Mouse (Mus musculus) cerebellum, adult (tissue): Measurements from ENCODE around the gene Myo1e.
"Not testable (repeated sequence)": the region's sequence is repeated elsewhere in the genome, so short reads cannot be mapped to it uniquely, and the experiment has no call there.

Experiments used
- ATAC-seq: cut with Nextera tagmentation; 2 replicates; pipeline ENCODE4 v1.9.2; 2017; ENCODE audit warnings: mild to moderate bottlenecking, moderate library complexity, mixed read lengths; ENCODE audit not compliant: insufficient number of reproducible peaks, low FRiP score, low TSS enrichment

Gene Myo1e

DNA sequence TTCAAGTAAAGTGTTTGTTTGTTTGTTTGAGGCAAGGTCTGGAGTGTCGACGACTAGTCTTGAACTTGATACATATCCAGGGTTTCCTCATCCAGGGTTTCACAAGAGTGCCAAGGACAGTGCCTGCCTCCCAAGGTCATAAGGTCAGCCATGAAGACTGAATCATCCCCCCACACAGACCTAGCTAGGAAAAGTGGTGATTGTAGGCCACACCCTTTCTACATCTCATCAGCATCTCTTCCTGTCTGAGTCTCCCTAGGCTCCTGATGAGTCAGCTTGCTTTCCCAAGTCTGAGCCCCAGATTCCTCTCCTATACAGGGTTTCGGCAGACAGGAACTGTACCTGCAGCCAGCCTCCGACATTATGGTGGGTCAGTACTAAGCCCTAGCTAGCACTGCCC is 41.7 kb downstream of the Myo1e start:
- ATAC-seq = no peak

DNA sequence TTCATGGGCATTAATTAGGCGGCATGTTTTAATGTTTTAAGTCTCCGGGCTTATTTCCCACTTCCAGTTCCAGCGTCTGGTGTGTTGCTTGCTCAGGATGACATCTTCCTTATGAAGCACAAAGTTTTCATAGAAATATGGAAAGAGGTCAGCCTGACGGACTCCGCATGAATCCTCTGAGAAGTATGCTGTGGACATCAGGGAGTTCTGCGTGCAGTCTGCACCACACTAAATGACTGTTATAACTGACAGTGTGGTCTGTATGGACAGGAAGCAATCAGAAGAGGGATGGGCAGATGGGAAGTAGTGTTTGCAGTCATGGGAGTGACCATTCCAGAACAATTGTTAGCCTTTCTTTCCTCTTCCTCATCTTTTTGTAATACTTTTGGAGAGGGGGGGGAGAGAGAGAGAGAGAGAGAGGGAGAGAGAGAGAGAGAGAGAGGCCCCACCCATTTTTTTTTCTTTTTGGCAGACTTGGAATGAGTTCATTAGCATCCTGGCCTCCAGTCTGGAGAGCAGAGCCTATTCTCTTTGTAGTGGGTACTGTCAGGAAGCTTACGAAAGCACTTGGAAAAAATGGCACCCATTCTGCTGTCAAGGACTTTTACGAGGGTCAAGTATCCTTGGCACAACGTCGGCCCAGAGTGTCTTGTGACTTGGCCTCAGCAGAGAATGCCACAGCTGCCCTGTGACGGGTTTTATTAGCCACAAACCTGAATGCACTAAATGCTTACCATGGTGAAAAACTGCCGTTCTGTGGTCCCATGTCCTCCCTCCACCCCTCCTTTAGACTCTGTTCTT is 42.9 kb downstream of the Myo1e start:
- ATAC-seq = no peak

DNA sequence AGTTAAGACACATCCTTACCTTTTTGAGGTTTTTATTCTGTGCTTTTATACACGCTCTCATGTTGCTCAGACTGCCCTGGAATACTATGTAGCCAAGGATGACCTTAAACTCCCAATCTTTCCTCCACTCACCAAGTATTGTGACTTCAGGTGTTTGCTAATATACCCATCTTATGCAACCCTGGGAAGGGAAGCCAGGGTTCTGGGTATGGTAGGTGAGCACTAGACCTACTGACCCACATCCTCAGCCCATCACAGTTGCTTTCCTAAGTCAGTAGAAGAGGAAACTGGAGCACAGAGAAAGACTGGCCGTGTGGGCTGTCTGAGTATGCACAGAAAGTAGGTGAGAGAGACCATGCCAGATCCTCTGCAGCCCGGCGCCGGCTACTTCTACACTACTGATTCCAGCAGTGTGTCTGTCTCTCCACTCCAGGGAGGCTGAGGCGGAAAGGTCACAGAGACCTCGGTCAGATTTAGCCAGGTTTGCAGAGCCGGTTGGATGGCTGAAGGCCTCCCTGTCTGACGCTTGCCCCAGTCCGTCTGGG is 44.4 kb downstream of the Myo1e start:
- ATAC-seq = no peak

DNA sequence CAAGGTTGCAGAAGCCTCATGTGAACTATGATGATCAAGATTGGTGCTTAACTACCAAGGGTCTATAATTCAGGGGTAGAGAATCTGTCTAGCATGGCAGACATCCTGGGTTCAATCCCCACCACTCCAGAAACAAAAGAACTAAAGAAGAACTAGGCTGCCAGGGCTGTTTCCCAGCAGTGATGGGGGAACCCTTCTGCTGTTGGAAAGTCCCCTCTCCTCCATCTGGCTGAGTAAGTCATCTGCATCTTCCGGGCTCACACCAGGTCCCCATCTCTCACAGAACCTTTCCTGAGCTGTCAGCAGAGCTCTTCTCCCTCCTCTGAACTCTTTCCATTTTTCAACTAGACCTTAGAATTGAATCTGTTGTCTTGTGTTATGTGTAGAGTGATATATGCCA is 45.9 kb downstream of the Myo1e start:
- no peak for ATAC-seq

DNA sequence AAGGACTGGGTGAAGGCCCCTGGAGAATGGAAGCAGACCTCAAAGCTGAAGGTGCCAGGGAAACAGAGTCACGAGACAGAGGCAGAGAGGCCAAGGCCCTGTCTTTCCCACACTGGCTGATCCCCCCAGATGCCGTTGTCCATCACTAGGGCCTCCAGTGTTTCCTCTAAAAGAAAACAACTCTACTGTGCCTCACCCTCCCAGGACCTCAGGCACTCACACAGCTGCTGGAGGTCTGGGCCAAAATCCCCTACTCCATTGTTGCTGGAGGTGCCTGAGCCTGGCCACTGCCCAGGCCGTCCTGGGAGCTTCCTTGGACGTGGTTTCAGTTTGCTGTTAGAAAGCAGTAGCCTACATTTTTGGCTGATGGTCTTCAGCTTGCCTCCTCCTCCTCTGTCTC is 47.9 kb downstream of the Myo1e start:
- ATAC-seq = no peak

DNA sequence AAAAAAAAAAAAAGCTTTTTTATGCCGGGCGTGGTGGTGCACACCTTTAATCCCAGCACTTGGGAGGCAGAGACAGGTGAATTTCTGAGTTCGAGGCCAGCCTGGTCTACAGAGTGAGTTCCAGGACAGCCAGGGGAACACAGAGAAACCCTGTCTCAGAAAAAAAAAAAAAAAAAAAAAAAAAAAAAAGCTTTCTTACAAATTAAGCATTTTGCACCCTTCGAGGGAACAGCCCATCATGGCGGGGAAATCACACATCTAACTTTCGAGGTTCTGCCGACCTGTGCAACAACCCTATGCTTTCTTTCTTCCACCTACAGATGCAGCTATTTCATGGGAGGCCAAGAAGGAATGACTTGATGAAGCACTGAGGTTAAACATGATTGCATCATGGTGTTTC is 48.9 kb downstream of the Myo1e start:
- ATAC-seq = not testable (repeated sequence)

DNA sequence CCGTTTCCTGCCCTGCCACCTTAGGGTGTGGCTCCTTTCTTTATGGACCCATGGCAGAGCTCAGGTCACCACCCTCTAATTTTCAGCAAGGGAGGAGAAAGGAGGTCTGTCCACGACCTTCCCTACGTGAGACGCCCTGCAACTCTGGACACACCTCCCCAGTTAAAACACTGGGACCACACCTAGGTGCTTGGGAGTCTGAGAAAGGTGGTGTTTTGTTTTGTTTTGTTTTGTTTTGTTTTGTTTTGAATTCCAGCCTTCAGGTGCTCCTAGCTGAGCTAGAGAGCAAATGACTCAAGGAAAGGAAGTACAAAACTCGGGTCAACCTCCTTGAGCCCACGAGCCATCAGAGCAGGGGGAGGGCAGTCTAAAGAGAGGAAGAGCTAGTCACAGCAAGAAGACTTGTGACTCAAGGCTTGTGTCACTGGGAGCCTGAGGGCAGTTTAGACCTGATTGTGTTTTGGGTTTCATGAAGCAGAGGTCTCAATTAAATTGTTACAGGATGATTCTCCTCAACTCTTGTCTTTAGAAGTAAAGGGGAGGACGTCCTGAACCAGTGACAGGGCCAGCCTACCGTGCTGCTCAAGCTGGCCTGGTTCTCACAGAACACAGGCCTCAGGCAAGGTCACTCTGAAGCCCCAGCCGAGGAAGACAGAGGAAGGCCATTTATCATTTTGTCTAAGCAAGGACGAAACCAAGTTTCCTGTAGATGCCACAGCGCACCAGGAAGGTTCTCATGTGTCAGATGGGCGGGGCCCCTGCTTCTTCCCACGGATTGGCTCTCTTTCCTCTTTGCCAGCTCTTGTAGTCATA is 50.3 kb downstream of the Myo1e start:
- no peak for ATAC-seq

DNA sequence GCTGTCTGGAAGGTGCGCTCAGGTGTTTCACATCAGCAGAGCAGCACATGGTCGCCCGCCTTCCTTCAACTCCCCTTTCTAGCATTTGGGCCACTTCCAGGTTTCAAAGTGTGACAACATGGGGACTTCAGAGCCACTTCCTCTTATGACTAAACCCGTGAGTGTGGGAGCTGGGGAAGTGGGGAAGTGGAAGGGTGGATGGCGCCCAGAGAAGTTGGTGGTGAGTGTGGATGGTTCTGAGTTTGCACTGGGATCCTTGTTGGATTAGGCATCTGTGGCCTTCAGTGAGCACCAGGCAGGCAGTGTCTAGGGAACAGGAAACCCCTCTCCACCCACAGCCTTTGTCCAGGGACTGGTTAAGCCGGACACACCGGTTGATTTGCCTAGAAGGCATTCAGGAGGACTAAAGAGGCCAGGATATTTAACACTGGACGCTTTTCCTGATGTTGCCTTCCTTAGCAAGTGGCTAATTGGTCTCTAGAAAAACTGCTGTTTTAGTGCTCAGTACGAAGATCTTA is 53.2 kb downstream of the Myo1e start:
- ATAC-seq = no peak

DNA sequence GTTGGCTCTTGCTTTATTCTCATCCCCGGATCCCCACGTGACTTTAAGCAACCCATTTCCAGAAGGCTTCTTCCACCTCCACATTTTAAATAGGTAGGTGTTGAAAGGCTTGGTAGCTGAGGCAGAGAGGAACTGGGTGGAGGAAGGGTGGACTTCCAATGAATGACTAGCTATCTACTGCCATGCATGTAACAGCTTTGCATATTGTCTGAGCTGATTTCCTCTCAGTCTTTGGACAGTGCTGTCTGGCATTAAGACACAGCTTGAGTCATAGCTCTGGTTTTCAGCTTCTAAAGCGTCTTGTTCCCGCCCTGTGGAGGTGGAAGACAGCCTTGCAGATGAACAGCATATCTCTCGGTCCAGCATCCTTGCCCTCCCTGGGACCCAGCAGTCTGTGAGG is 54.5 kb downstream of the Myo1e start:
- no peak for ATAC-seq

DNA sequence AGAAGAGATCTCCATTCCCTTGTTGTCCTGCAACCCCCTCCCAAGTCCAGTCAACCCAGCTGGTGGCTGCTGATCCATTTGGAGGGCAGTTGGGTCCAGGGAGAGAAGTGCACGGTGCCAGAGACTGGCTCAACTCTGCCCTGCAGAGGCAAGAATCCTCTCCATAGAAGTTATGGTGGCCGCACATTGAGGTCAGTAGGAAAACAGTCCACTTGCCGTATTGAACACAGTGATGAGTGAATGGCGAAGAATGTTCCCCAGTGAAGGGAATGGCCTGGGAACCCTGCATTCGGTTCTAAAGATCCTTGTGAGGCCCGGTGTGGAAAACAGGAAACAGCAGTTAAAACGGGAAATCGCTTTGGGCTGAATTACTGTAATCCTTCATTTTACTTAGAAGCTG is 56.0 kb downstream of the Myo1e start:
- ATAC-seq = no peak

DNA sequence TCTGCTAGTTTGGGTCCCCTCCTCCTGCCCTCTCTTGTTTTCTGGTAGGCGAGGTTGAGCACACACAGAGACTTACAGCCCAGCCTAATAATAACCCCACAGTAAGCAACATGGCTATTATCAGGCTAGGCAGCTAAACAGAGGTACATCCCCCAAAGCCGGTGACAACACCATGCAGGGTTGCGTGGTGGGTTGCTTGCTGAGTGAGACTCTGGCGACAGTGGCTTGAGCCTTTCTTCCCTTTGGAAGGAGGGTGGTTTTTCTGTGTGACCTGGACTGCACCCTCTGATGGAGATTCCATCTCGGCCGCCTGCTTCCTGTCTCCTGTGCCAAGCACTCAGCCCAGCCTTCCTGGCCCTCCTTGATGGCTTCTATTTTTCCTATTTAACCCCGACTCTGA is 56.6 kb downstream of the Myo1e start:
- no peak for ATAC-seq

DNA sequence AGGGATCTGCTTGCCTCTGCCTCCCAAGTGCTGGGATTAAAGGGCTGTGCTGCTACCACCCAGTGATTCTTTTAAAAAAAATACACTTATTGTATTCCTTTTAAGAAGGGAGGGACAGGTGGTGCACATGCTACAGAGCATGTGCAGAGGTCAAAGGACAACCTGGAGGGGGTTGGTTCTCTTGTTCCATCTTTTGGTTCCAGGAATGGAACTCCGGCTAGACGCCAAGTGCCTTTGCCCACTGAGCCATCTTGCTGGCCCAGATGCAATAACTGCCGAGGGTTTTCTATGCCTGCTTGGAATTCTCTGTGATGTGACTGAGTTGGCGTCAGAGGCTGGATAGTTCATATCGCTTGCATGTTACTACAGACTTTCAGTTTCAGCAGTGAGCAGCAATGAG is 58.4 kb downstream of the Myo1e start:
- ATAC-seq = no peak

DNA sequence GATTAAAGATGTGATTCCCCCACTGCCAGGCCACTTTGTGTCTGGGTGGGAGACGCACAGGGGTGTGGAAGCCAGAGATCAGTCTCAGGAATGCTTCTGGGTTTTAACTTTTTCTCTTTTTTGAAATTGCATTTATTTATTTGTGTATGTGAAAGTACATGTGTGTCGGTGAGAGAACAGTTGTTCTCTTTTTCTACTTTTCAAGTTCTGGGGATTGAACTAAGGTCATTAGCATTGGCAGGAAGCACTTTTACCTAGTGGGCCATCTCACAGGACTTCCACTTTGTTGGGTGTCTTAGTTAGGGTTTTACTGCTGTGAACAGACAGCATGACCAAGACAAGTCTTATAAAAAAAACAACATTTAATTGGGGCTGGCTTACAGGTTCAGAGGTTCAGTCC is 59.0 kb downstream of the Myo1e start:
- ATAC-seq = no peak

DNA sequence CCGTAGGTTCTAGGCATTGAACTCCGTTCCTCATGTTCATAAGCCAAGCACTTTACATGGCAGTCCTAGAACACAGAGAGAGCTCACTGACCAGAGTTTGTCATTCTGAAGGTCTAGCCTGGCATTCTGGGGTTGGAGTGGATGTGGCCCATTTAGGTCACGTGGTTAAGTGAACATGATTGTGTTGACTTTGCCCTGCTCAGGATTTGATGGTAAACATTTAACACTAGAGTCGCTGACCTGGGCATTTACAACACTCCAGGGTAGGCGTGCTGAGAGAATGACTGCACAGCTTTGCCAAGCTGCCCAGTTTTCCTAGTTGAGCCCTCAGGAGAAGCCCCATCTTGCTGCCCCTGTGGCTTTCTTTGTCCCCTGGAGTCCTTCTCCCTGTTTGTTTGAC is 60.0 kb downstream of the Myo1e start:
- ATAC-seq = no peak

DNA sequence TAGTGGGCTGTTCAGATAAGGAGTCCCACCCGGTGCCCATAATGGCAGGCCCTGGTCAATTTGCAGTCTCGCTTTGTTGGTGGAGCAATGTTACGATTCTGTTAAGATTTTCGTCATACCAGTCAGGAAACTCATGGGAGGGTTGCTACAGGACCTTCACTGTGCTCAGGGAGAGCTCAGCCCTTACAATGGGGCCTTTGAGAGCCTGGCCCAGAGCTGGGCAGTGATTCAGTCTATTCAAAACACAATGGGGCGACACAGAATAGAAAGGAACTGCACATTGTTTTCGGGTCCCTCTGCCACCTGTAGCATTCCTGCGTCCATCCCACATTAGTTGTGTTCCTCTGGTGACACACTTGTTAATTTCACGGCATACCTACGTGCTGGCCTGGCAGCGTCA is 62.2 kb downstream of the Myo1e start:
- no peak for ATAC-seq

DNA sequence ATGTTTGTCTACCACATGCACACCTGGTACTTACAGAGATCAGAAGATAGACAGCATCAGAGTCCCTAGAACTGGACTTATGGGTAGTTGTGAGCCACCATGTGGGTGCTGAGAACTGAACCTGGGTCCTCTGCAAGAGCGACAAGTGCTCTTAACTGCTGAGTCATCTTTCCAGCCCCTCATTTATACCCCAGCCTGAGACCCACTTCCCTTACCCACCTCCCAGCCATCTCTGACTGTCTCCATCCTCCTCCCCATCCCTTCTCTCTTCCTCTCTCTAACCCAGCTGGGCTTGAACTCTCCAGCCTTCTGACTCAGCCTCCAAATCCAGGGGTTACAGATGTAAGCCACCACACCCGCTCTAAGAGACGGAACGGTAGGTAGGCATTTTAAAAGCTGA is 63.3 kb downstream of the Myo1e start:
- no peak for ATAC-seq

DNA sequence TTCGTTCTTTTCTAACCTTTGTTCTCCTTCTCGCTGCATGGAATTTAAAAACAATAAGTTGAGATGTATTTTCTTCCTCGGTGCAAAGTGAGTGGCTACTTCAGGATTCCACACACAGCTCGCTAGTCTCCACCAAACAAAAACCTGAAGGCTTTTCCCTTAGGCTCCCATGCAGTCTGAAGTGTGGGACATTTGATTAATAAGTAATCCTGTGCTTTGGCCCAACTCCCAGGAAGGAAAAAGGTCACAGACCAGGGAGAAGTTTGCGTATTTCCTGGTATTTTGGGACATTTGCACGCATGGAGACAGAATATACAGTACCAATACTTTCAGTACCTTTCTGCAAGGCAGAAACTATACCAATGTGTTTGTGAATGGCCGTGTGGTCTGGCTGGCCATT is 64.0 kb downstream of the Myo1e start:
- ATAC-seq = no peak

DNA sequence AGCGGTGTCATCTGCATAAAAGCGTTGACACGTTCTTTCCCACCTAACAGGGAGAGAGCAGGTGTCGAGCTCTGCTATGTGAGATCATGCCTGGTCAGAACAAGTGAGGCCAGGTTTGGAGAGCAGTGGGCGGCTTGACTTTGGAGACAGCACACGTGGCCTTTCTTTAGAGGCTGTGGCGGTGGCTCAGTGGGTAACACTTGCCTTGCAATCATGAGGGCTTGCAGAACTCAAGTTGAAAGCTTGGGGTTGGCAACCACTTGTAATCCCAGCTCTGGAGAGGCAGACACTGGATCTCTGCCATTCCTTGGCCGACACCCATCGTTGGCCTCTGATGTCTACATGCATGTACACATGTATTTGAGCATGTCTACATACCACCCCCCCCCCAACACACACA is 64.5 kb downstream of the Myo1e start:
- ATAC-seq = no peak

DNA sequence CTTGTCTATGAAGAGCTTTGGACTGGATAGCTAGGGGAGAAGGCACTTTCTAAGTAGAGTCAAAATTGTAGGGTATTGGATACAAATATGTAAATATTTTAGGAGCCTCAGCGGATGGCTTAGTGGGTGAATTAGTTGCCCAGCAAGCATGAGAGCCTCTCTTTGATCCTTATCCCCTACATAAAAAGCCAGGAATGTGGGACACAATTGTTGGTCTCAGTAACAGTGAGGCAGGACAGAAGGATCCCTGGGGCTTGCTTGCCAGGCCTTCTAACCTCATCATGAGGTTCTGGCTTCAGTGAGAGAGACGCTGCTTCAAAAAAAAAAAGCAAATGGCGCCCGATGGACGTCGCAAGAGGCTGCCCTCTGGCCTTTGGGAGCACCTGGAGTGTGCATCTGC is 66.9 kb downstream of the Myo1e start:
- no peak for ATAC-seq

DNA sequence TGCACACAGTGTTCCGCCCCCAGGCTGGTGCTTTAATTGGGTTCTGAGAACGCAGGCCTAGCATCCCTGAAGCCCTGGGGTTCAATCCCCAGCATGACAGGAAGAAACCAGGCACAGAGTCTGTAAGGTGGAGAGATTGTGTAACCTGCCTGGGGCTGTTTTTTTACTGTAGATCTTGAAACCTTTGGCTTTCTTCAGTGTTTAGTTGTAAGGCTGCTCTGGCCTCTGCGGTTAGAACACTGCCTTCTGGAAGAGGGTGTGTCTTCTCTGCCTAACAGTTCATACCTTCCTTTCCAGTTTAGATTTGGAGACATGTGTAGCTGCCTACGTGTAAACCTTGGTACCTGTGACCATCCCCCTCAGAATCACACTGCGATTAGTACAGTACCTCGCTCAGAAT is 67.3 kb downstream of the Myo1e start:
- ATAC-seq = no peak

DNA sequence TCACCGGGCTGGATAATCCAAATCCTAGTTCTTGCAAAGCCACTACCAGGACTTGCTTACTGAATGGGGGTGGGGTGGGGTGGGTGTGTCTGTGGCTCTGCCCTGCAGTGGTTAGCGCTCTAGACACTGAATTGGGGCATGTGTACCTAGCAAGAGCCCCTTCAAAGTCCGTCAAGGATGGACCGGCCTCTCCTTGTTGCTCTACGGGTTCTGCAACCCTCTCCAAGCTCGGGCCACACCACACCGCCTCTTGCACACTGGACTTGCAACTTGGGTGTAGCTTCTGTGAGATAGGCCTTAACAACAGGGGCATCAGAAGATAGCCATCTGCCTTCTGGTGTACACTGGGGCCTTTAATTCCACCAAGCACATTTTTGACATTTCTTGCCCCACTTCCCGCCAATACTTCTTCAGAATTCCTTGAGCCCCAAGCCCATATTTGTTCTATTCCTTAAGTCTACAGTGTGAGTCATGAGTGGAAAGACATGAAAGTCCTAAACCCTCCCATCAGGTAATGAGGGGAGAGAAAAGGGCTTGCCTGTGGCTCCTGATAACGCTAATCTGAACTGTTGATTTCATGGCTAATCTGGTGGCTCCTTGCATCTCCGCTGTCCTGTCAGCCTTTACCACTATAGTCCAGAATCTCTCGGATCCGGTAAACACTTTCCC is 67.9 kb downstream of the Myo1e start:
- ATAC-seq = no peak
